Mouse (Mus musculus) CD4-positive helper T cell, adult 2 months (primary cell): Measurements from ENCODE around the gene Yif1a.
A peak's percentile ranks its signal among the peaks of the same experiment; 100 is the strongest.

Experiments
- DNase-seq: peaks from one replicate; pipeline ENCODE4 v3.0.0-alpha.2; 2012; ENCODE audit warnings: low read depth, missing footprints, low spot score

Yif1a gene

GRCm38 (mm10) chr19:5087884-5088728 lies at the start of gene Yif1a:
Yif1a (plus strand) TSS chr19:5088538.
- peak; percentile 99 for DNase-seq

GRCm38 (mm10) chr19:5038709-5039156 lies 49.6 kb upstream of the Yif1a start, which contains the start of the genes B4gat1 and AC124502.3:
B4gat1 (plus strand) TSS chr19:5038826.
AC124502.3 (plus strand) TSS chr19:5038891.
- DNase-seq = peak; percentile 91

- no peak for DNase-seq
Observed at GRCm38 (mm10) chr19:5039301-5040114, 48.8 kb upstream of the Yif1a start.

- peak; percentile 92 for DNase-seq
Observed at GRCm38 (mm10) chr19:5040862-5041523, 47.3 kb upstream of the Yif1a start, which contains the start of gene Brms1. Brms1 (plus strand) TSS chr19:5041354.

GRCm38 (mm10) chr19:5041588-5041987 lies 46.8 kb upstream of the Yif1a start:
- no peak for DNase-seq

GRCm38 (mm10) chr19:5045531-5045930 lies 42.8 kb upstream of the Yif1a start:
- DNase-seq = no peak

GRCm38 (mm10) chr19:5048138-5049056 lies 39.9 kb upstream of the Yif1a start:
- no peak for DNase-seq

- no peak for DNase-seq
Observed at GRCm38 (mm10) chr19:5049325-5049724, 39.0 kb upstream of the Yif1a start.

GRCm38 (mm10) chr19:5050047-5050905 lies 38.1 kb upstream of the Yif1a start, which contains the start of gene Rin1:
Rin1 (plus strand) TSS chr19:5050481.
- DNase-seq = peak; percentile 72

GRCm38 (mm10) chr19:5051031-5051430 lies 37.3 kb upstream of the Yif1a start:
- no peak for DNase-seq

- no peak for DNase-seq
Observed at GRCm38 (mm10) chr19:5051515-5051914, 36.8 kb upstream of the Yif1a start.

GRCm38 (mm10) chr19:5052166-5052822 lies 36.0 kb upstream of the Yif1a start:
- no peak for DNase-seq

GRCm38 (mm10) chr19:5052853-5053252 lies 35.5 kb upstream of the Yif1a start:
- no peak for DNase-seq

- DNase-seq = peak; percentile 45
Observed at GRCm38 (mm10) chr19:5053909-5054308, 34.4 kb upstream of the Yif1a start.

GRCm38 (mm10) chr19:5056251-5056650 lies 32.1 kb upstream of the Yif1a start:
- peak; percentile 44 for DNase-seq

- no peak for DNase-seq
Observed at GRCm38 (mm10) chr19:5057876-5058775, 30.2 kb upstream of the Yif1a start.

- DNase-seq = no peak
Observed at GRCm38 (mm10) chr19:5058801-5059771, 29.3 kb upstream of the Yif1a start.
